Mouse (Mus musculus) lung, postnatal 0 days (tissue): ENCODE results near the gene Rab43.

ENCODE experiments used
- CTCF ChIP-seq: IDR thresholded peaks from 2 replicates; pipeline ENCODE4 v1.5.1; 2016; ENCODE audit warnings: antibody characterized with exemption, mild to moderate bottlenecking
- EP300 ChIP-seq: IDR thresholded peaks from 2 replicates; pipeline ENCODE4 v1.6.1; 2016; ENCODE audit warnings: antibody characterized with exemption, mild to moderate bottlenecking, control low read depth

DNA sequence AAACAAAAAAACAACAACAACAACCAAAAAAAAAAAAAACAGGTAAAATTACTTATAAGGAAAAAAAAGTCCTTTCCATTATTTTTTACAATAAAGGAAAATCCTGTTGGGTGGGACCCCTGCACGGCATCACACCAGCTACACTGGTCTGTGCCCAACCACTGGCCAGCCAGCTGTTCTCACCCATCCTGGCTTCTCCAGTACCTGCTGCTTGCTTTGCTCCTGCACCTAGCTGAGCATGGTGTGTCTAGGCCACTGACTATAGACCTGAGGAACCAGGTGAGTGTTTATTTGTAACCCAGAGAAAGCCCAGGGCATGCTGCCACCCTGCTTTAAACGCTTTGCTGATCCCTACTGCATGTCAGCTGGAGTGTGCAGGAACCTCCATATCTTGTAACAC, 8.4 kb upstream of the Rab43 start:
- TF ChIP-seq CTCF (no peak), EP300 (no peak)
